Mouse (Mus musculus): ENCODE data around the gene Gm20458.

The Gm20458 gene

GRCm38 (mm10) chr2:164505619-164506347 lies 45.0 kb downstream of the Gm20458 start:
- no peak for DNase-seq

- DNase-seq, result no peak
Measured at GRCm38 (mm10) chr2:164507811-164508210, 47.0 kb downstream of the Gm20458 start.

- no peak for DNase-seq
Measured at GRCm38 (mm10) chr2:164510621-164511190, 49.9 kb downstream of the Gm20458 start.

GRCm38 (mm10) chr2:164512121-164512909 lies 51.5 kb downstream of the Gm20458 start:
- peak; percentile 84 for DNase-seq

- no peak for DNase-seq
Measured at GRCm38 (mm10) chr2:164513389-164513788, 52.6 kb downstream of the Gm20458 start.

- no peak for DNase-seq
Measured at GRCm38 (mm10) chr2:164514916-164515315, 54.1 kb downstream of the Gm20458 start.

GRCm38 (mm10) chr2:164515897-164516296 lies 55.1 kb downstream of the Gm20458 start:
- no peak for DNase-seq

GRCm38 (mm10) chr2:164516592-164516991 lies 55.8 kb downstream of the Gm20458 start:
- DNase-seq, result no peak

- peak; percentile 70 for DNase-seq
Measured at GRCm38 (mm10) chr2:164517485-164518221, 56.9 kb downstream of the Gm20458 start.

GRCm38 (mm10) chr2:164518266-164519170 lies 57.8 kb downstream of the Gm20458 start:
- DNase-seq, result no peak

- no peak for DNase-seq
Measured at GRCm38 (mm10) chr2:164519171-164519526, 58.4 kb downstream of the Gm20458 start.

- peak; percentile 71 for DNase-seq
Measured at GRCm38 (mm10) chr2:164520782-164521181, 60.0 kb downstream of the Gm20458 start.

GRCm38 (mm10) chr2:164521841-164522240 lies 61.1 kb downstream of the Gm20458 start:
- no peak for DNase-seq

- DNase-seq, result no peak
Measured at GRCm38 (mm10) chr2:164522280-164522679, 61.5 kb downstream of the Gm20458 start.

- DNase-seq, result no peak
Measured at GRCm38 (mm10) chr2:164523301-164523773, 62.6 kb downstream of the Gm20458 start.

GRCm38 (mm10) chr2:164528557-164528956 lies 67.8 kb downstream of the Gm20458 start:
- no peak for DNase-seq

GRCm38 (mm10) chr2:164531169-164531568 lies 70.4 kb downstream of the Gm20458 start:
- DNase-seq, result peak; percentile 78

- no peak for DNase-seq
Measured at GRCm38 (mm10) chr2:164534315-164534714, 73.5 kb downstream of the Gm20458 start.

GRCm38 (mm10) chr2:164537003-164537402 lies 76.2 kb downstream of the Gm20458 start:
- DNase-seq, result no peak

Data from retina, postnatal 1 day (tissue).